ENCODE assay signal across 13 mouse cellular contexts in genomic region chr3:7943646-7944381, GRCm38 (mm10).
DNase-seq lines count a peak whose midpoint lies in the region; ATAC-seq and TF ChIP-seq lines count a peak whose summit lies in the region.
"Had no signal": no experiment of that assay in that cellular context is flagged by ENCODE, and none has a peak within 500 bp of the region (broad histone marks: within the 10 kb centered on the region; RNA-seq: fewer than 3 reads in every experiment).

No protein-coding gene starts in this region.

- DNase-seq in kidney, postnatal 10 days, result no peak
- DNase-seq in embryonic facial prominence, embryonic 10.5 days (ENCODE audit: low spot score), result peak; percentile 10
- DNase-seq in hindbrain, embryonic 14.5 days (ENCODE audit: low spot score), result no peak
- peak; percentile 3 for DNase-seq in midbrain, postnatal 0 days (ENCODE audit: low spot score)
- no peak for DNase-seq in heart, embryonic 10.5 days (ENCODE audit: low spot score)
- DNase-seq: adrenal gland, postnatal 10 days; cerebellum, adult 11-12 months; gastrocnemius, postnatal 10 days; kidney, adult 11 months had no signal

- no peaks in the 10 kb centered on the region for H3K4me1 ChIP-seq in kidney, embryonic 15.5 days
- no peaks in the 10 kb centered on the region; the same call in 1 of the 2 replicates for H3K4me1 ChIP-seq in embryonic facial prominence, embryonic 10.5 days
- H3K4me1 ChIP-seq in hindbrain, embryonic 14.5 days (replicated peaks; ENCODE audit: control insufficient read depth, insufficient read depth, low read length), result no peaks in the 10 kb centered on the region
- no peaks in the 10 kb centered on the region for H3K4me1 ChIP-seq in midbrain, postnatal 0 days (ENCODE audit: insufficient read depth, low read length)
- H3K4me1 ChIP-seq in heart, embryonic 10.5 days, result no peaks in the 10 kb centered on the region
- no peaks in the 10 kb centered on the region for H3K4me1 ChIP-seq in liver, embryonic 12.5 days
- H3K4me1 ChIP-seq: heart, embryonic 13.5 days had no signal

- H3K4me3 ChIP-seq in kidney, embryonic 15.5 days (replicated peaks), result no peak overlapping the region
- no peak overlapping the region for H3K4me3 ChIP-seq in embryonic facial prominence, embryonic 10.5 days
- H3K4me3 ChIP-seq in hindbrain, embryonic 14.5 days (replicated peaks; ENCODE audit: low read length), result no peak overlapping the region
- no peak overlapping the region for H3K4me3 ChIP-seq in midbrain, postnatal 0 days (ENCODE audit: low read depth, low read length)
- no peak overlapping the region for H3K4me3 ChIP-seq in heart, embryonic 10.5 days
- H3K4me3 ChIP-seq in liver, embryonic 12.5 days, result no peak overlapping the region
- H3K4me3 ChIP-seq: heart, embryonic 13.5 days had no signal

- no peak overlapping the region for H3K27ac ChIP-seq in kidney, embryonic 15.5 days
- H3K27ac ChIP-seq in embryonic facial prominence, embryonic 10.5 days (replicated peaks), result no peak overlapping the region
- H3K27ac ChIP-seq in hindbrain, embryonic 14.5 days, result no peak overlapping the region
- no peak overlapping the region for H3K27ac ChIP-seq in midbrain, postnatal 0 days (ENCODE audit: low read depth, low read length)
- no peak overlapping the region for H3K27ac ChIP-seq in heart, embryonic 10.5 days
- no peak overlapping the region for H3K27ac ChIP-seq in liver, embryonic 12.5 days
- H3K27ac ChIP-seq: heart, embryonic 13.5 days had no signal

- no peaks in the 10 kb centered on the region for H3K27me3 ChIP-seq in kidney, embryonic 15.5 days
- no peaks in the 10 kb centered on the region for H3K27me3 ChIP-seq in embryonic facial prominence, embryonic 10.5 days (replicated peaks; ENCODE audit: low read depth, poor library complexity, severe bottlenecking)
- no peaks in the 10 kb centered on the region for H3K27me3 ChIP-seq in hindbrain, embryonic 14.5 days (ENCODE audit: control insufficient read depth, insufficient read depth, low read length)
- H3K27me3 ChIP-seq in midbrain, postnatal 0 days (ENCODE audit: insufficient read depth, low read length), result no peaks in the 10 kb centered on the region
- no peaks in the 10 kb centered on the region for H3K27me3 ChIP-seq in heart, embryonic 10.5 days (ENCODE audit: insufficient read depth, poor library complexity, severe bottlenecking)
- no peaks in the 10 kb centered on the region for H3K27me3 ChIP-seq in liver, embryonic 12.5 days (replicated peaks)
- H3K27me3 ChIP-seq: heart, embryonic 13.5 days had no signal

- no peak overlapping the region for H3K9ac ChIP-seq in kidney, embryonic 15.5 days
- H3K9ac ChIP-seq in hindbrain, embryonic 14.5 days, result no peak overlapping the region
- no peak overlapping the region for H3K9ac ChIP-seq in midbrain, postnatal 0 days (replicated peaks; ENCODE audit: low read length, poor library complexity, severe bottlenecking)
- H3K9ac ChIP-seq in liver, embryonic 12.5 days, result no peak overlapping the region
- H3K9ac ChIP-seq: heart, embryonic 13.5 days had no signal

- no peaks in the 10 kb centered on the region for H3K36me3 ChIP-seq in kidney, embryonic 15.5 days
- no peaks in the 10 kb centered on the region for H3K36me3 ChIP-seq in embryonic facial prominence, embryonic 10.5 days (replicated peaks)
- no peaks in the 10 kb centered on the region for H3K36me3 ChIP-seq in hindbrain, embryonic 14.5 days (replicated peaks; ENCODE audit: control insufficient read depth, insufficient read depth)
- no peaks in the 10 kb centered on the region for H3K36me3 ChIP-seq in midbrain, postnatal 0 days (ENCODE audit: insufficient read depth, low read length)
- H3K36me3 ChIP-seq in heart, embryonic 10.5 days, result no peaks in the 10 kb centered on the region
- H3K36me3 ChIP-seq in liver, embryonic 12.5 days, result no peaks in the 10 kb centered on the region
- H3K36me3 ChIP-seq: heart, embryonic 13.5 days had no signal

- H3K9me3 ChIP-seq in kidney, embryonic 15.5 days (replicated peaks), result no peaks in the 10 kb centered on the region
- H3K9me3 ChIP-seq in embryonic facial prominence, embryonic 10.5 days, result no peaks in the 10 kb centered on the region
- no peaks in the 10 kb centered on the region for H3K9me3 ChIP-seq in hindbrain, embryonic 14.5 days (ENCODE audit: control insufficient read depth, low read length)
- no peaks in the 10 kb centered on the region for H3K9me3 ChIP-seq in midbrain, postnatal 0 days (ENCODE audit: low read length)
- no peaks in the 10 kb centered on the region for H3K9me3 ChIP-seq in heart, embryonic 10.5 days
- H3K9me3 ChIP-seq in liver, embryonic 12.5 days (replicated peaks), result no peaks in the 10 kb centered on the region
- H3K9me3 ChIP-seq: heart, embryonic 13.5 days had no signal

- no peak for TF ChIP-seq CTCF in midbrain, postnatal 0 days (IDR thresholded peaks at IDR 0.05)

- ATAC-seq in kidney, embryonic 15.5 days (replicated peaks; ENCODE audit: low FRiP score), result peak; percentile 88
- peak; percentile 53; the same call in 1 of the 2 replicates for ATAC-seq in hindbrain, embryonic 14.5 days (ENCODE audit: low FRiP score)
- no peak for ATAC-seq in midbrain, postnatal 0 days (ENCODE audit: low FRiP score)
- ATAC-seq in liver, embryonic 12.5 days, result no peak
- ATAC-seq: lung, postnatal 0 days had no signal

- H3K4me2 ChIP-seq in kidney, embryonic 15.5 days, result no peak overlapping the region; the same call in 1 of the 2 replicates
- H3K4me2 ChIP-seq in hindbrain, embryonic 14.5 days (replicated peaks), result no peak overlapping the region
- H3K4me2 ChIP-seq in midbrain, postnatal 0 days (ENCODE audit: low read depth, low read length, poor library complexity, severe bottlenecking), result no peak overlapping the region
- H3K4me2 ChIP-seq in liver, embryonic 12.5 days, result no peak overlapping the region
- H3K4me2 ChIP-seq: heart, embryonic 13.5 days had no signal

- 12% methylated on average over 8 of the region's 8 CpGs for WGBS in kidney, embryonic 15.5 days
- 48% methylated on average over 8 of the region's 8 CpGs for WGBS in embryonic facial prominence, embryonic 10.5 days
- 62% methylated on average over 8 of the region's 8 CpGs for WGBS in hindbrain, embryonic 14.5 days
- WGBS in midbrain, postnatal 0 days, result 58% methylated on average over 8 of the region's 8 CpGs
- 66% methylated on average over 8 of the region's 8 CpGs for WGBS in heart, embryonic 10.5 days
- WGBS in liver, embryonic 12.5 days (ENCODE audit: insufficient replicate concordance), result 55% methylated on average over 8 of the region's 8 CpGs

Comparison
In these comparisons a context has a peak if more than half of its experiments do, and no peak if none do; other contexts are left out.
1. ATAC-seq: peak in kidney, embryonic 15.5 days (single experiment) and hindbrain, embryonic 14.5 days (single experiment); none in midbrain, postnatal 0 days (single experiment) and liver, embryonic 12.5 days (single experiment).
2. DNase-seq: peak in embryonic facial prominence, embryonic 10.5 days (single experiment) and midbrain, postnatal 0 days (single experiment); none in kidney, postnatal 10 days (single experiment), hindbrain, embryonic 14.5 days (single experiment) and heart, embryonic 10.5 days (single experiment).